Mouse (Mus musculus): ENCODE measurements around the gene Tbl2. TPM values are rescaled to one million over a fixed set of nuclear protein-coding genes. Genes with fewer than 3 reads are reported as not detected.

The Tbl2 gene
- total RNA-seq, 2 experiments from 2014 or later, result 12.3 to 13.5 TPM

GRCm38 (mm10) chr5:135145532-135145931, 3.9 kb upstream of the Tbl2 start:
- intact Hi-C loops (cut with DNase I), result loop anchor here (5.0 kb wide), 1 partner anchor 42 kb away; the partner anchor contains the start of gene Baz1b
- no peak for DNase-seq

GRCm38 (mm10) chr5:135145955-135146354, 3.5 kb upstream of the Tbl2 start:
- intact Hi-C loops (cut with DNase I), result loop anchor here (5.0 kb wide), 1 partner anchor 41 kb away; the partner anchor contains the start of gene Baz1b
- DNase-seq, result no peak

- intact Hi-C loops (cut with DNase I), result loop anchor here (5.0 kb wide), 1 partner anchor 39 kb away; the partner anchor contains the start of gene Baz1b
- DNase-seq, result no peak
Observed at GRCm38 (mm10) chr5:135148715-135149052, 773 bp upstream of the Tbl2 start.

- intact Hi-C loops (cut with DNase I), result loop anchor here (5.0 kb wide), 1 partner anchor 38 kb away; the partner anchor contains the start of gene Baz1b
- DNase-seq, result no peak
Observed at GRCm38 (mm10) chr5:135149820-135150178, 342 bp downstream of the Tbl2 start.

- no peak for DNase-seq
- intact Hi-C loops (cut with DNase I), result no loop called here
Observed at GRCm38 (mm10) chr5:135156496-135156895, 7.0 kb downstream of the Tbl2 start.

GRCm38 (mm10) chr5:135161221-135161620, 11.8 kb downstream of the Tbl2 start:
- intact Hi-C loops (cut with DNase I), result no loop called here
- peak in 1 of 2 experiments; percentile 29 for DNase-seq

- no peak for DNase-seq
- intact Hi-C loops (cut with DNase I), result no loop called here
Observed at GRCm38 (mm10) chr5:135161650-135162049, 12.2 kb downstream of the Tbl2 start.

GRCm38 (mm10) chr5:135162361-135162760, 12.9 kb downstream of the Tbl2 start:
- intact Hi-C loops (cut with DNase I), result no loop called here
- no peak for DNase-seq

GRCm38 (mm10) chr5:135162821-135163220, 13.4 kb downstream of the Tbl2 start:
- intact Hi-C loops (cut with DNase I), result no loop called here

GRCm38 (mm10) chr5:135166909-135167308, 17.5 kb downstream of the Tbl2 start:
- no peak for DNase-seq
- intact Hi-C loops (cut with DNase I), result loop anchor here (2.0 kb wide), 1 partner anchor 14 kb away; no protein-coding TSS in a partner anchor

More at GRCm38 (mm10) chr5:135162821-135163220, 13.4 kb downstream of the Tbl2 start:
- no peak for DNase-seq

- no peak for DNase-seq
- intact Hi-C loops (cut with DNase I), result loop anchor here (2.0 kb wide), 1 partner anchor 15 kb away; no protein-coding TSS in a partner anchor
Observed at GRCm38 (mm10) chr5:135167469-135167868, 18.0 kb downstream of the Tbl2 start.

GRCm38 (mm10) chr5:135168063-135169062, 18.9 kb downstream of the Tbl2 start, which contains the start of gene Bcl7b:
TSS of gene Bcl7b (plus strand) at chr5:135168283.
- intact Hi-C loops (cut with DNase I), result loop anchor here (2.0 kb wide), 1 partner anchor 16 kb away; no protein-coding TSS in a partner anchor
- peak; percentile 96 to 97 for DNase-seq

GRCm38 (mm10) chr5:135169479-135169878, 20.0 kb downstream of the Tbl2 start:
- intact Hi-C loops (cut with DNase I), result loop anchor here (2.0 kb wide), 1 partner anchor 15 kb away; no protein-coding TSS in a partner anchor
- DNase-seq, result no peak

- intact Hi-C loops (cut with DNase I), result no loop called here
- no peak for DNase-seq
Observed at GRCm38 (mm10) chr5:135171688-135172220, 22.3 kb downstream of the Tbl2 start.

GRCm38 (mm10) chr5:135172986-135173385, 23.5 kb downstream of the Tbl2 start:
- no peak for DNase-seq
- intact Hi-C loops (cut with DNase I), result no loop called here

GRCm38 (mm10) chr5:135175086-135175485, 25.6 kb downstream of the Tbl2 start:
- intact Hi-C loops (cut with DNase I), result no loop called here
- DNase-seq, result no peak

GRCm38 (mm10) chr5:135178523-135178922, 29.1 kb downstream of the Tbl2 start:
- no peak for DNase-seq
- intact Hi-C loops (cut with DNase I), result no loop called here

- intact Hi-C loops (cut with DNase I), result no loop called here
- no peak for DNase-seq
Observed at GRCm38 (mm10) chr5:135178996-135179395, 29.5 kb downstream of the Tbl2 start.

- intact Hi-C loops (cut with DNase I), result no loop called here
Observed at GRCm38 (mm10) chr5:135179616-135180015, 30.2 kb downstream of the Tbl2 start.

GRCm38 (mm10) chr5:135180796-135181195, 31.3 kb downstream of the Tbl2 start:
- intact Hi-C loops (cut with DNase I), result no loop called here
- DNase-seq, result no peak

More at GRCm38 (mm10) chr5:135179616-135180015, 30.2 kb downstream of the Tbl2 start:
- no peak for DNase-seq

GRCm38 (mm10) chr5:135181776-135182175, 32.3 kb downstream of the Tbl2 start:
- intact Hi-C loops (cut with DNase I), result no loop called here
- no peak for DNase-seq
